In the genomic region with DNA sequence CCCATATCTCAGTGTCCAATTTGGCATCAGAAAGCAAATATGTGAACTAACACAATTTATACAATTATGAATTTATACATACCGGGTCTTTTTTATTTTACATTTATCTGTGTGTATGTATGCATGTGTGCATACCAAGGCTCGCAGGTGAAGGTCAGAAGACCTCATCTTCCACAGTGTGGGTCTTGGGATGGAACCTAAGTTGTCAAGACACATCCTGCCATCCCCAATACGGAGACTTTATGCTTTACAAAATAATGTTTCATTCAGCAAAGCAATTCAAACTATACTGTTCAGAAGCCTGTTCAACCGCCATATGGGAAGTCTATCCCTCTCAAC, we compare ENCODE assay signal across 8 mouse cellular contexts. TPM values are rescaled to one million over a fixed set of nuclear protein-coding genes. Genes with fewer than 3 reads are reported as not detected.
DNase-seq lines count a peak whose midpoint lies in the region; ATAC-seq and TF ChIP-seq lines count a peak whose summit lies in the region.

No protein-coding gene starts in this region.

- no peak for DNase-seq in liver, embryonic 11.5 days (ENCODE audit: low spot score)
- DNase-seq in liver, result no peak
- no peak for DNase-seq in forebrain, embryonic 11.5 days (ENCODE audit: low spot score)
- no peak for DNase-seq in limb, embryonic 14.5 days (ENCODE audit: low spot score)
- no peak for DNase-seq in adrenal gland, adult 8-10 months
- DNase-seq in right cerebral cortex, postnatal 4 days, result no peak
- no peak for DNase-seq in left cerebral cortex, adult 2 months (ENCODE audit: extremely low spot score in 1 of 2, low spot score in 2 of 2)

- TF ChIP-seq CTCF in left cerebral cortex, adult 2 months (IDR thresholded peaks at IDR 0.05), result no peak

- no peak; the same call in none of the 2 replicates for ATAC-seq in liver, embryonic 11.5 days (replicated peaks; ENCODE audit: low FRiP score)
- ATAC-seq in forebrain, embryonic 11.5 days (replicated peaks; ENCODE audit: low FRiP score), result peak; percentile 68
- ATAC-seq in limb, embryonic 14.5 days (ENCODE audit: low FRiP score, low read depth), result no peak; the same call in 1 of the 2 replicates
- peak; percentile 55; the same call in 1 of the 2 replicates for ATAC-seq in neural tube, embryonic 15.5 days (ENCODE audit: low FRiP score)

- no peak overlapping the region for H3K4me2 ChIP-seq in liver, embryonic 11.5 days
- H3K4me2 ChIP-seq in forebrain, embryonic 11.5 days (ENCODE audit: low read depth, low read length, severe bottlenecking), result no peak overlapping the region
- 0 out of 2 replicates have a peak overlapping the region, but pooled peaks have one; percentile 3 for H3K4me2 ChIP-seq in limb, embryonic 14.5 days (replicated peaks; ENCODE audit: low read depth, low read length, severe bottlenecking)
- peak overlapping the region; percentile 76 for H3K4me2 ChIP-seq in neural tube, embryonic 15.5 days

- peaks cover 11% of the 10 kb centered on the region for H3K4me1 ChIP-seq in liver, embryonic 11.5 days (replicated peaks; ENCODE audit: control insufficient read depth, insufficient read depth, low read length)
- H3K4me1 ChIP-seq in forebrain, embryonic 11.5 days (replicated peaks; ENCODE audit: control insufficient read depth, insufficient read depth, low read length), result no peaks in the 10 kb centered on the region
- H3K4me1 ChIP-seq in limb, embryonic 14.5 days (ENCODE audit: control insufficient read depth, insufficient read depth, low read length), result peaks cover 14% of the 10 kb centered on the region
- peaks cover 8% of the 10 kb centered on the region; the same call in 1 of the 2 replicates for H3K4me1 ChIP-seq in neural tube, embryonic 15.5 days

- no peak overlapping the region for H3K27ac ChIP-seq in liver, embryonic 11.5 days (ENCODE audit: low read depth, low read length)
- no peak overlapping the region for H3K27ac ChIP-seq in forebrain, embryonic 11.5 days (ENCODE audit: low read depth, low read length)
- no peak overlapping the region for H3K27ac ChIP-seq in limb, embryonic 14.5 days (replicated peaks; ENCODE audit: low read depth, low read length)
- no peak overlapping the region for H3K27ac ChIP-seq in neural tube, embryonic 15.5 days (replicated peaks)
- no peak overlapping the region for H3K27ac ChIP-seq in left cerebral cortex, adult 2 months

- H3K36me3 ChIP-seq in liver, embryonic 11.5 days (ENCODE audit: control insufficient read depth, insufficient read depth, low read length), result no peaks in the 10 kb centered on the region
- no peaks in the 10 kb centered on the region for H3K36me3 ChIP-seq in forebrain, embryonic 11.5 days (ENCODE audit: control insufficient read depth, insufficient read depth, low read length)
- no peaks in the 10 kb centered on the region for H3K36me3 ChIP-seq in limb, embryonic 14.5 days (ENCODE audit: control insufficient read depth, insufficient read depth, low read length)
- H3K36me3 ChIP-seq in neural tube, embryonic 15.5 days, result no peaks in the 10 kb centered on the region

- H3K4me3 ChIP-seq in liver, embryonic 11.5 days (ENCODE audit: low read depth, low read length), result peak overlapping the region; percentile 83
- peak overlapping the region; percentile 74; the same call in 1 of the 2 replicates for H3K4me3 ChIP-seq in forebrain, embryonic 11.5 days (ENCODE audit: low read depth, low read length)
- peak overlapping the region; percentile 87; the same call in 1 of the 2 replicates for H3K4me3 ChIP-seq in limb, embryonic 14.5 days (replicated peaks; ENCODE audit: low read length)
- H3K4me3 ChIP-seq in neural tube, embryonic 15.5 days (replicated peaks), result peak overlapping the region; percentile 85
- no peak overlapping the region; the same call in 1 of the 2 replicates for H3K4me3 ChIP-seq in left cerebral cortex, adult 2 months

- H3K27me3 ChIP-seq in liver, embryonic 11.5 days (replicated peaks; ENCODE audit: control insufficient read depth, insufficient read depth, low read length), result no peaks in the 10 kb centered on the region
- no peaks in the 10 kb centered on the region for H3K27me3 ChIP-seq in forebrain, embryonic 11.5 days (ENCODE audit: control insufficient read depth, insufficient read depth, low read length)
- H3K27me3 ChIP-seq in limb, embryonic 14.5 days (ENCODE audit: control insufficient read depth, insufficient read depth, low read length), result no peaks in the 10 kb centered on the region
- no peaks in the 10 kb centered on the region for H3K27me3 ChIP-seq in neural tube, embryonic 15.5 days (replicated peaks)

- H3K9me3 ChIP-seq in liver, embryonic 11.5 days (ENCODE audit: control insufficient read depth, low read length), result no peaks in the 10 kb centered on the region
- no peaks in the 10 kb centered on the region for H3K9me3 ChIP-seq in forebrain, embryonic 11.5 days (ENCODE audit: control insufficient read depth, low read length)
- no peaks in the 10 kb centered on the region for H3K9me3 ChIP-seq in limb, embryonic 14.5 days (ENCODE audit: control insufficient read depth, low read length)
- H3K9me3 ChIP-seq in neural tube, embryonic 15.5 days (replicated peaks), result no peaks in the 10 kb centered on the region

- no peak for TF ChIP-seq POLR2A in limb, embryonic 14.5 days (IDR thresholded peaks at IDR 0.05; ENCODE audit: borderline replicate concordance, extremely low read depth, insufficient read depth, insufficient read length)

- no peak overlapping the region for H3K9ac ChIP-seq in liver, embryonic 11.5 days (ENCODE audit: low read depth, low read length)
- H3K9ac ChIP-seq in forebrain, embryonic 11.5 days (ENCODE audit: low read length), result no peak overlapping the region
- no peak overlapping the region for H3K9ac ChIP-seq in limb, embryonic 14.5 days (ENCODE audit: low read depth, low read length, severe bottlenecking)
- H3K9ac ChIP-seq in neural tube, embryonic 15.5 days (replicated peaks), result no peak overlapping the region

- intact Hi-C loops in left cerebral cortex, adult 2 months (cut with DNase I), result loop anchor here (2.0 kb wide), 1 partner anchor 70 kb away; a partner anchor contains a TSS

- WGBS in liver, embryonic 11.5 days, result 50% methylated on average over 4 of the region's 4 CpGs
- 56% methylated on average over 4 of the region's 4 CpGs for WGBS in forebrain, embryonic 11.5 days
- 56% methylated on average over 4 of the region's 4 CpGs for WGBS in limb, embryonic 14.5 days
- WGBS in neural tube, embryonic 15.5 days, result 62% methylated on average over 4 of the region's 4 CpGs

RNA-seq across cellular contexts. Expression of a gene that starts 0.4 kb away (rescaled TPM):
- polyA plus RNA-seq in liver, embryonic 11.5 days (2014; fragmentation: Nextera tagmentation; extraction: Ambion mirVana), result 35.1 and 35.6 TPM in 2 replicates
- polyA plus RNA-seq in forebrain, embryonic 11.5 days (2014; fragmentation: Nextera tagmentation; extraction: Ambion mirVana), result 22.5 and 24.8 TPM in 2 replicates
- polyA plus RNA-seq in limb, embryonic 14.5 days (2012; rRNA removed), result 23.5 and 28.4 TPM in 2 replicates
- 33.0 and 38.1 TPM in 2 replicates for polyA plus RNA-seq in limb, embryonic 14.5 days (2014; fragmentation: Nextera tagmentation; extraction: Ambion mirVana)
- polyA plus RNA-seq in neural tube, embryonic 15.5 days (2015; fragmentation: Nextera tagmentation; extraction: Ambion mirVana), result 14.0 and 16.7 TPM in 2 replicates
- 10 to 100 TPM; 59.8 to 75.3 (median 63.4) TPM for total RNA-seq in adrenal gland, adult 8-10 months (2022)
- 10 to 100 TPM; 17.8 to 23.1 TPM for total RNA-seq in left cerebral cortex, adult 2 months (2021)

RNA-seq across cellular contexts. Expression of a gene that starts 49.1 kb away (rescaled TPM):
- polyA plus RNA-seq in liver, embryonic 11.5 days (2014; fragmentation: Nextera tagmentation; extraction: Ambion mirVana), result 0.18 TPM in 1 of 2 replicates, not detected in the other
- not detected in 2 replicates for polyA plus RNA-seq in forebrain, embryonic 11.5 days (2014; fragmentation: Nextera tagmentation; extraction: Ambion mirVana)
- polyA plus RNA-seq in limb, embryonic 14.5 days (2012; rRNA removed), result 0.17 and 0.35 TPM in 2 replicates
- polyA plus RNA-seq in limb, embryonic 14.5 days (2014; fragmentation: Nextera tagmentation; extraction: Ambion mirVana), result 0.23 and 0.25 TPM in 2 replicates
- 0.04 and 0.38 TPM in 2 replicates for polyA plus RNA-seq in neural tube, embryonic 15.5 days (2015; fragmentation: Nextera tagmentation; extraction: Ambion mirVana)
- total RNA-seq in adrenal gland, adult 8-10 months (2022), result 1 to 10 TPM in 2 of 4 experiments, under 1 TPM in 2; 0.35 to 2.2 (median 0.90) TPM
- total RNA-seq in left cerebral cortex, adult 2 months (2021), result under 1 TPM in 1 of 2 experiments, not detected in 1; 0.26 TPM

Comparison
In these comparisons a context has a peak if more than half of its experiments do, and no peak if none do; other contexts are left out.
1. ATAC-seq: peak in forebrain, embryonic 11.5 days (single experiment) and neural tube, embryonic 15.5 days (single experiment); none in liver, embryonic 11.5 days (single experiment) and limb, embryonic 14.5 days (single experiment).
2. H3K4me2 ChIP-seq: peak in limb, embryonic 14.5 days (single experiment) and neural tube, embryonic 15.5 days (single experiment); none in liver, embryonic 11.5 days (single experiment) and forebrain, embryonic 11.5 days (single experiment).